Mouse (Mus musculus) liver, embryonic 14.5 days (tissue): ENCODE data around the gene Dnmt3a.

ENCODE experiments used
- CTCF ChIP-seq: IDR thresholded peaks from 2 replicates; pipeline ENCODE4 v1.5.1; 2016; ENCODE audit warnings: antibody characterized with exemption, low read depth, control low read depth
- EP300 ChIP-seq: IDR thresholded peaks from 2 replicates; pipeline ENCODE4 v1.6.1; 2016; ENCODE audit warnings: antibody characterized with exemption, low read depth

GRCm38 (mm10) chr12:3817566-3817965 is 11.8 kb downstream of the Dnmt3a start:
- TF ChIP-seq CTCF (no peak), EP300 (no peak)
